Mouse (Mus musculus): Measurements from ENCODE around the gene Spata32. TPM values are rescaled to one million over a fixed set of nuclear protein-coding genes. Genes with fewer than 3 reads are reported as not detected.
"Not testable (repeated sequence)": the region's sequence is repeated elsewhere in the genome, so short reads cannot be mapped to it uniquely, and the experiment has no call there.

Gene Spata32
- total RNA-seq, 2 experiments from 2014 or later: not detected

DNA sequence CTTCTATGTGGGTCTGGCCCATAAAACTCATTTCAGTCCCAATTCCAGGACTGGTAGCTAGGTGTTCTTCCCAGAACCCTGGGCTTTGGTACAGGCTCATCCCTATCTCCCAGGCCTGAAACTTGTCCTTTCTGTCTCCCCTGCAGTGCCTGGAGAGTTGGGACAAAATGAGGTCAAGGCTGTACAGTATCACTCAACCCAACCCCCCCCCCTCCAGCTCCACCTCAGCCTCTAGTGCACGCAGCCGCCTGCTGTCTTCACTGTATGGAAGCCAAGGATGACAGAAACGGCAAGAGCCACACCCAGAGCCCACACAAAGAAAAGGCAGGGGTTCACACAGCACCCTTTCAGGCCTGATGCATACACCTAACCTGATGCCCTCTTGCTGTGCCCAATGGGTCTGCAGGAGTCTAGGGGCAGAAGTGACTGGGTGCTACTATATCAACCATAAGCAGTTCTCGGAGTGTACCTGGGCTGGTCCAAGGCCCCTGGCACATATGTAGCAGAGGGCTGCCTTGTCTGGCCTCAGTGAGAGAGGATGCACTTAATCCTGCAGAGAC, 28.6 kb upstream of the Spata32 start:
- intact Hi-C loops (cut with DNase I): no loop called here
- no peak for DNase-seq

DNA sequence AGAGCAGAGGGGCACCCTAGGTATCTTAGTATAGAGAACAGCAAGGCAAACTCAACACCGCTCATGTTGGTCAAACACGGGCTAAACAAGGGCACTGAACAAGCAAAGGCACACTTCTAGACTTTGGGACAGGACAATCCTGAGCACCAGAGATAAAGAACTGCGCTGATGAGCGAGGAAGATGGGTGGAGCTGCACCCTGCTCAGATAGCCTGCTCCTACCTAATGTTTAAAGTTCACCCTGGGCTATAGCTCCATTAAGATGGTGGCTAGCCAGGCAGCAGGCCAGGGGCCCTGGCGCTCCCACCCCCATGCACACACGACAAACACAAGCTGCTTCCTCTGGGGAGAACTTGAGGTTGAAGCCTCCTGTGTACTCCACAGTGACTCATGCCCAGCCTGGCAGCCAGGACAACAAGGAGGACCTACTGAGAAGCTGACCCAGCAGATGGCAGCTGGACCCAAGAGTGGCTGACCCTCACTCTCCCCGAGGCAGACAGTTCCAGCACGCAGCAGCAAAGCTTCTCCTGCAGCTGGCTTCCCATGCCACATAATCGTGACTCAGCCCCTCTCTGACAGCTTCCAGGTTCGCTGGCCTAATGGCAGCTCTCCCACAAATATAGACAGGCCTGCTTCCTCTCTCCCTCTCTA, 28.0 kb upstream of the Spata32 start:
- peak in 1 of 2 experiments; percentile 45 for DNase-seq
- intact Hi-C loops (cut with DNase I): no loop called here

DNA sequence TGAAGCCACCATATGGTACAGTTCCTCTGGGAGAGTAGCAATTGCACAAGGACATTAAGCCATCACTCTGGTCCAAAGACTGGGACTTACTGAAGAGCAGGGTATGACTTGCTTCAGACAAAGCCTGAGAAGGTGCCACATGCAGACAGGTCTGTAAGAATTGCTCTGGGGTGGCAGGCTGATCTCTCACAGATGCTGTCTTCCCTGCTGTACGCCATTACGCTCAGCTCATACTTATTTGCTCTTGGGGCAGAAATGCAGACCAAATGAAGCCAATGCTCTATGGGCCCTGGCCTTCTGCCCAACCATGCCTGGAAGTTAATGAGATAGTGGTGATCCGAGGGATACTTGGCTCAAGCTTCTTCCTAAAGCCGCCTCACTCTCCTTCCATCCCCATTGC, 26.6 kb upstream of the Spata32 start:
- intact Hi-C loops (cut with DNase I): no loop called here
- DNase-seq: no peak

DNA sequence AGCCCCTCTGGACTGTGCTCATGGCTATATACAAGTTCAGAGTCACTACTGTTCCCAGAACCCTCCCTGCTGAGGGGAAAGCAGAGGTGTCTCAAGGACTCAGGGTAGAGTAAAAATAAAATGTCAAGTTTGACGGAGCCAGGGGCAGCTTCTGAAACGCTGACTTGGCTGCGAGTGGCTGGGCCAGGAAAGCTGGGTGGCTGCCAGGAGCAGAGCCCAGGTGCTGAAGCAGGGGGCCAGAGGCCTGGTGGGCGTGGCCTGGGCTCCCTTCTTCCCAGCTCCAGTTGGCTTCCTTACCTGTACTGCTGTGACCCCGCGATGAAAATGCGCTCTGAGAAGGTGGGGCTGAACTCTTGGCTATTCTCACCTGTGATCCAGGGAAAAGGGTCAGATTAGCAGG, 22.5 kb upstream of the Spata32 start:
- DNase-seq: peak in 1 of 2 experiments; percentile 40
- intact Hi-C loops (cut with DNase I): no loop called here

DNA sequence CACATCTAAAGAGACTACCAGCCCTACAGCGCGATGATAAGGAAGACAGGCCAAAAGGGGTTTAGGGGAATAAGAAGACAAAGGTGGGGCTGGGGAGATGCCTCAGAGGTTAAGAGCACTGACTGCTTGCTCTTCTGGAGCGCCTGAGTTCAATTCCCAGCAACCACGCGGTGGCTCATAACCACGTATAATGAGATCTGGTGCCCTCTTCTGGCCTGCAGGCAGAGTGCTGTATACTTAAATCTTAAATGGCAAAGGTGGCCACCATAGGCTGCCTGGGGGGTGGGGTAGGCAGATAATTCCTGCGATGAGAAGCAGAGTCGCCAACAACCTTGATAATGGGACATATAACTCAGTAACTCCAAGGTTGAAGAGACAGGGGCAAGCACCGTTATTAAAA, 19.5 kb upstream of the Spata32 start:
- DNase-seq: no peak
- intact Hi-C loops (cut with DNase I): no loop called here

DNA sequence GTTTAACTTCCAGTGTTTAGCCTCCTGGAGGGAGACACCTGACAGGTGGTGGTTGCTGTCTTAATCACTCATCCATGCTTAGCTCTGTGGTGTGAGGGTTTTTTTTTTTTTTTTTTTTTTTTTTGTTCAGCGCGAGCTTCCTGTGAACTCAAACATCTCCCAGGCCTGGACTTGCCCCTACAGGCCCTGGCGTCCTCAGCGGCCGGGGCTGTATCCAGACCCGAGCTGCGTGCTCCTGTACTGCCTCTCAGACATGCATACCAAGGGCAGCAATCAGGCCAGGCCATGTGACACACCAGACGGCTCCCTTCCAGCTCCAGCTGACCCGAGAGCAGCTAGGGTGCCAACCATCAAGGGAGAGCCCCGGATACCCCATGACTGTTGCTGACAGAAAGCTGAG, 18.7 kb upstream of the Spata32 start:
- peak in 1 of 2 experiments; percentile 20 for DNase-seq
- intact Hi-C loops (cut with DNase I): no loop called here

DNA sequence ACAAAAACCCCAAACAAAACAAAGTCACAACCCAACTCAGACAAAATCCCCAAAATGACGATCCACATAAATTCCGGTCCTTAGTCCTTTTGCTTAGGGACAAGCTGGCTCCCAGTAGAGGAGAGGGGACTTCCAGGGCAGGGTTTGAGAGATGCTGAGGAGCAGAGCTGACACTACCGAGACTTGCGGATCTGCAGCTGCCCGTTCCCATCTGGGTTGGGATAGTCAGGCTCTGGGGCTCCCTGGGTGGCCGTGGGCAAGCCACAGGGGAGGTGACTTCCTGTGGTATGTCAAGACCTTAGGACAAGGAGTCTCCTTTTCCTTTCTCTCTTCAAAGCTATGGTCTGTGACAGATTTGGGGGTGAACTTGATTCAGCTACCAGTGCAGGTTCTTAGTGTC, 18.2 kb upstream of the Spata32 start:
- intact Hi-C loops (cut with DNase I): no loop called here
- DNase-seq: peak in 1 of 2 experiments; percentile 13

DNA sequence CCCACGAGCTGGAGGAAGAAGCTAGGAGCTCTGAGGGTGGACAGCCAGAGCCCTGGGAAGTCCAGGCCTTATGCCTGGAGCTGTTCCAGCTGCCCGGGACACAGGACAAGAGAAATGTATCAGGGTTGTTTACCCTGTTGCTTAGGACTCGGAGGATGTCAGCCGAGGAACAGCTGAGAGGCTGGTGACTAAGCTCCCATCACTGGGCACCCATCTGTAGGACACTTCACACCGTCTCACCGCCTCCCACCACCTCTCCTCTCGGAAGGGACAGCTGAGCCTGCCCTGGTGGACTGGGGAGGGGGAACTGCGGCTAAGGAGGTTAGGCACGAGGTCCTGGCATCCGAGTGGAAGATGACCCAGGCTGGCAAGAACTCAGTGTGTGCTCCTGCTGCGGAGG, 17.5 kb upstream of the Spata32 start:
- DNase-seq: peak; percentile 56 to 61
- intact Hi-C loops (cut with DNase I): no loop called here

DNA sequence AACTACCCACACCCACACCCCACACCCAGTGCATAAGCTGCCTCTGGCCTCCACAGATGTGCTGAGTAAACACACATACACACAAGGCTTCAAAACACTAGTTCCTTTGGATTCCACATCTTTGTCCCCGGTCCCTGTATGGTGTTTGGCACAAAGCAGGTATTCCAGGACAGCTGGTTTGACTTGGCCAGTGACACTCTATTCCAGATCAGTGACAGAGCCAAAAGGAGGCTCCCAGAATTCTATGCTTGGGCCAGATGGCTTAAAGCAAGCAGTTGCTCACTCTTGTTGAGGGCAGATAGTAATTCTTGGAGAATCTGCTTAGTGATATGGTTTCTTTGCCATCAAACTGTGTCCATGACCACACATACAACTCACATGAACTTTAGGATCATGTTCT, 16.2 kb upstream of the Spata32 start:
- intact Hi-C loops (cut with DNase I): loop anchor here (5.0 kb wide), 1 partner anchor 62 kb away; the partner anchor contains the start of gene Fmnl1
- peak in 1 of 2 experiments; percentile 11 for DNase-seq

DNA sequence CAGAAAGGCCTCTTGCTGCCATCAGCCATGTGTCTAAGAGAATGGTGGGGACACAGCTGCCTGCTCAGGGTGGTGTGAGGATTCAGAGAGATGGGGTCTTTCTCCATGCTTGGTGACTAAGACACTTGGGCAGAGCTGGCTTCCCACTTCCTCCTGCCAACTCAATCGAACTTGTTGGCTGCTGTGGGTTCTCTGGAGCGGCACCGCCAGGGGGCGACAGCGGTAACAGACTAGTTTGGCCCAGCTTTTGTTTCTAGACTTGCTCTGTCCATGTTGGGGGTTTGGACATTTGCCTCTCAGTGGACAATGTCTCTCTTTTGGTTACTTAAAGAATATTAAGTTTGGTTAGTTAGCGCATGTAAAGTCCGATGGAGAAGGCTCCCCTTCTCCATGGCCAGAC, 14.7 kb upstream of the Spata32 start:
- DNase-seq: peak; percentile 79 to 84
- intact Hi-C loops (cut with DNase I): loop anchor here (1.0 to 5.0 kb wide), 3 partner anchors 36 to 93 kb away; partner anchors contain the start of gene Fmnl1

DNA sequence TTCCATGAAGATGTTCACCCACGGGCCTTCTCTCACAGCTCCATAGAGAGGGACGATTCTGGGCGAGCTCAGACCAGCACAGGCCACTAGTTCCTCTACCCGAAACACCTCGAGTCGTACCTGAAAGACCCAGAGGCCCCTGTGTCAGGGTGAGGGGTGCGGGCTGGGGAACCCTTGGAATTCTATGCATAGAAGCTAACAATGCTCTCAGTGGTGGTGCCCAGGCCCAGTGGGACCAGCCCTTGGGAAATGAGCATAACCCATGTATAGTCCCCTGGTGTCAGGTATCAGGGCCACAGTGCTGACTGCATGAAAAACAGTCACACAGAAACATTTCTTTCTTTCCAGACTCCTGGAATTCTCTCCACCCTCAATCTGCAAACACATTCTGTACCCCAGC, 13.1 kb upstream of the Spata32 start:
- DNase-seq: no peak
- intact Hi-C loops (cut with DNase I): loop anchor here (5.0 kb wide), 1 partner anchor 59 kb away; the partner anchor contains the start of gene Fmnl1

DNA sequence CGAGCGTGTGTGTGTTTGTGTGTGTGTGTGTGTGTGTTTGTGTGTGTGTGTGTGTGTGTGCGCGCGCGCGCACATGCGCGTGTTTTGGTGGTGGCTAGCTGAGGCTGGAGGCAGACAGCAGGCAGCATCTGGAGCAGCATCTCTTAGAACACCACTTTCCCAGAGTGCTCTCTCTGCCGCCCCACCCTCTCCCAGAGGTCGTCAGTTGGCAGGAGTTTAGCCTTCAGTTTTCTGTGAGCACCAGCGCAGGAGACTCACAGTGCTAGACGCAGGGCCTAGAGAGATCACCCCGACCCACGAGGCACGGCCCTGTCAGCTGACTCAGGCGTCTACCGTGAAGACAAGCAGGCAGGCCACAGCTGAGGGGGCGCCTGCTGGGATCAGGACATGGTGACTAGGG, 12.4 kb upstream of the Spata32 start:
- DNase-seq: peak; percentile 59 to 60
- intact Hi-C loops (cut with DNase I): loop anchor here (5.0 kb wide), 1 partner anchor 58 kb away; the partner anchor contains the start of gene Fmnl1

DNA sequence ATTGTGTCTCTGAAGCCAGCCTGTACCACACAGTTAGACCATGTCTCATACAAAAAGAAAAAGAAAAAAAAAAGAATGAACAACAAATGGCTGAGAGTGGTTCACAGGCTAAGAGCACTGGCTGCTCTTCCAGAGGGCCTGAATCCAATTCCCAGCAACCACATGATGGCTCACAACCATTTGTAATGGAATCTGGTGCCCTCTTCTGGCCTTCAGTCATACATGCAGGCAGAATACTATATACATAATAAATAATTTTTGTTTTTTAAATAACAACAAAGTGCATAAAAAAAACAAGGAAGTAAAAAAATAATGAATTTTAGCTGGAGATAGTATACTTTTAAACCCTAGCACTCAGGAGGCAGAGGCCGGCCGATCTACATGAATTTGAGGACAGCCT, 11.4 kb upstream of the Spata32 start:
- intact Hi-C loops (cut with DNase I): loop anchor here (5.0 kb wide), 1 partner anchor 57 kb away; the partner anchor contains the start of gene Fmnl1

DNA sequence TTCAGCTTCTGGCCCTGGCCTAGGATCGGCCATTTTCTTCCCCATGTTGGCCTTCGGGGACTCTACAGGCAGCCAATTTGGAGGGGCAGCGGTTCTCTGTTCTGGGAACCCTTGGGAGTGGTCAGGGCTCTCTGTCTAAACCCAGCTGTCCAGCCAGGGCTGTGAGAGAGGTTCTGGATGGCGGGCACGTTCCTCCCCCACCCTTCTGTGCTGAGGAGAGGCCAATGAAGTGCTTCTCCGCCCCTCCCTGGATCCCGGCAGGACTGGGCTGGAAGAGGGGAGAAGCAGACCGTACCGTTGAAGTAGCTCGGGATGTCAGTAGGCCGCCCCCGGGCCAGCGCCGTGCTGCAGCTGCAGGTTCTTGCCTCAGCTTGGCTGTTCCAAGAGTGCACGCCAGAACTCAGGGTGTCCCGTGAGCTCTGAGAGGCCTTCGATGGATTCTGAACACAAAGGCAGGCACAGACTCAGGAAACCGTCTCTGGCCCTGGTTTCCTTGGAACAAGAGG, 5.8 kb upstream of the Spata32 start:
- intact Hi-C loops (cut with DNase I): no loop called here
- DNase-seq: peak; percentile 50 to 57

More for the DNA sequence above, 11.4 kb upstream of the Spata32 start:
- DNase-seq: no peak

DNA sequence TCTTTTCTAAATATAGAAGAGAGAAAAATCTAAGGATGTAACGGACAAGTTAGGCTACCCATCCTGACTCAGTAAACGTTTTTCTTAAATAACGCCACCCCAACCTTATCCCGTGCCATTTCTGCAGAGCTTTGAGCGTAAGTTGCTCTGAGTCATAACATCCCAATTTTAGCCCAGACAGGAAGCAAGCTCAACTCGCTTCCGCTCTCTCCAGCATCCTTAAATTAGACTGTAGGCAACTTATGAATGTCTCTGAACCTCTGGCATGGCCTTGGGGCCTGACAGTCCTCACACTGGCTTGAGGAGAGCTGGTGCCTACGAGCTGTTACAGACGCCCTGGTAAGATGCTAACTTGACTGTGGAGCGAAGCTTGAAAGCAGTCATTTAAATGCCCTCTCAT, 5.2 kb upstream of the Spata32 start:
- DNase-seq: no peak
- intact Hi-C loops (cut with DNase I): no loop called here

DNA sequence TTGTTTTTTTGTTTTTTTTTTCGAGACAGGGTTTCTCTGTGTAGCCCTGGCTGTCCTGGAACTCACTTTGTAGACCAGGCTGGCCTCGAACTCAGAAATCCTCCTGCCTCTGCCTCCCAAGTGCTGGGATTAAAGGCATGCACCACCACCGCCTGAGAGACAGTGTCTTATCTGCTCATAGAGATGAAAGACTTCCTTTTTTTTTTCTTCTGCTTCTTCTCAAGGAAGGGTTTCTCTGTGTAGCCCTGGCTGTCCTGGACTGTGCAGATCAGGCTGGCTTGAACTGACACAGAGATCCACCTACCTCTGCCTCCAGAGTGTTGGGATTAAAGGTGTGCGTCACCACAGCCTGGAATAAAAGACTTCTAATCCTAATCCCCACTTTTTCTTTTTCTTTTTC, 4.5 kb upstream of the Spata32 start:
- DNase-seq; intact Hi-C loops (cut with DNase I): not testable (repeated sequence)

DNA sequence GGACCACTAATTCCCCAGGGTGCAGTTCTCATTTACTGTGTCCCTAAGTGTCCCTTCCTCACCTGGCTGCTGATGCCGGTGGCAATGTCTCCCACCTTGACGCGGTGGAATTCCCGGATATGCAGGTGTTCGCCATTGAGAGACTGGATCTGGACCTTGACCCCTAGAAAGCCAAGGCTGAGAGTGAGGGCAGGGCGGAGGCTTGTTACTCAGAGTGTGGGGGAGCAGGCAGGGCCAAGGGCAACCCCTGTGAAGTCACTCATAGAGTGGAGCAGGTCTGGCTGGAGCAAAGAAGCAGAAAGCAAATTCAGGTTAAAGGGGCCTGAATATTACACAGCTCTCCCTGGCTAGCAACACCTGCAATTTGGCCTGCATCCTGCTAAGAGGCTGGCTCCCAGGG, 3.2 kb upstream of the Spata32 start:
- DNase-seq: no peak
- intact Hi-C loops (cut with DNase I): no loop called here

DNA sequence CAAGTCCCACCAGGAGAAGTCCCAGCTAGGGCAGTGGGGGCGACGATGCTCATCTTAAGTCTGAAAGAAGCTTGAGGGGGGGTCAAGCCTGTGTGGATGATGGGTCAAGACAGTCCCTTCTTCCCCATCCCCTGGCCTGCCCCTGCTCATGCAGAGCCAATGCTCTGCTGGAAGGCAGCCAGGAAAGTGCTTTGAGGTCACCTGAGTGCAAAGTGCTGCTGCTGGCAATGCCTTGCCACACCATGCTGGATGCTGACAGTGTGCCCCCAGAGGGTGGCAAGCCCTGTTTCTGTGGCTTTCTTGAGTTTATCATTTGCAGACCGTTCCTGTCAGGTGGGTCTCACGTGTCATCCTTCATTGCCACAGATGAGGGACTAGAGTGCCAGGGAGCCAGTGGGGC, 1.8 kb upstream of the Spata32 start:
- no peak for DNase-seq
- intact Hi-C loops (cut with DNase I): no loop called here

DNA sequence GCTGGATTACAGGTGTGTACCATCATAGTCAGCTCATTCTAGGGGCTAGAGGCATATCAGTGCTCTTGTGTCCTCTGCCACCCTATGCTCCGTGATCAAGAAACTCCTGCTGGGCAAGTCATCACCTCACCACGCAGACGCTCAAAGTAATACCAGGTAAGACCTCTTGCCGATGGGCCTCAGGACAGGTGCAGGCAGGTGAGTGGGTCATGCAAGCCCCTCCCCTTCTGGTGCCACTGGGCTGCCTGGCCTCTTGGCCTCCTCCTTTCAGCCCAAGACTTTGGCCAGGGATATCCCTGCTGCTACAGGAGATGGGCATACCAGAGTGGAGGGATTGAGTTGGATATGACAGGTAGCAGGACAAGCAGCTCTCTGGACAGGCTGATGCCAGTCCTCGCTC, 1.0 kb upstream of the Spata32 start:
- no peak for DNase-seq
- intact Hi-C loops (cut with DNase I): no loop called here

DNA sequence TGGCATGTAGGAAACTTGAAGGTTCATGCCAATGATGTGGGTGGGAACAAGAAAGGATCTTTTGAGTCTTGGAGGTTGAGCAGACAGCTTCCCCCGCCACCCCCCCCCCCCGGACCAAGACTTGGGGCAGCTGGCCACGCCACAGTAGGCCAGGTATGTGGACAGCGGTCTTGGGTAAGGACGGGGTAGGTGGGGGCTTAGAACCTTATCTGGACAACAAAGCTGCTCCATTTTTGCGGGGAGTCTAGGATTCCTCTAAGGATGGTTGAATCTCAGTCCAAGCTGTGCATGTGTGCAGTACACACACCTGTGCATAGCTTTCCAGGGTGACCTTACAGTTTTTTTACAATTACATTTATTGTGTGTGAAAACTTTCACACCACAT, 277 bp upstream of the Spata32 start:
- no peak for DNase-seq
- intact Hi-C loops (cut with DNase I): no loop called here

DNA sequence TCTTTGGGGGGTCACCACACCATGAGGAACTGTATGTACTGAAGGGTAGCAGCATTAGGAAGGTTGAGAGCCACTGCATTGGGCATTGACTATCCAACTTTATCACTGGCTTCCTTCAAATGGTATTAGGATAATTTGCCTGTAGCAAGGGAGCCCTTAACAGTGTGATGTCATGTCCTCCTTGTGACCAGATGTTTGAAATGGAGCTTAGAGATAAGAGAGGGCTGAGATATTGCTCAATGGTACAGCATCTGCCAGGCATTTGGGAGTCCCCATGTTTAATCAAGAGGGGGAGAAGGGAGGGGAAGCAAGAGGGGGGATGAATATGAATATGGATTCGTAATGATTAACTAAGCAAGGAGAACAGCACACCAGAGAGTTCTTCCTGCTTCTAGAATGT, 2.9 kb downstream of the Spata32 start:
- intact Hi-C loops (cut with DNase I): no loop called here
- no peak for DNase-seq

DNA sequence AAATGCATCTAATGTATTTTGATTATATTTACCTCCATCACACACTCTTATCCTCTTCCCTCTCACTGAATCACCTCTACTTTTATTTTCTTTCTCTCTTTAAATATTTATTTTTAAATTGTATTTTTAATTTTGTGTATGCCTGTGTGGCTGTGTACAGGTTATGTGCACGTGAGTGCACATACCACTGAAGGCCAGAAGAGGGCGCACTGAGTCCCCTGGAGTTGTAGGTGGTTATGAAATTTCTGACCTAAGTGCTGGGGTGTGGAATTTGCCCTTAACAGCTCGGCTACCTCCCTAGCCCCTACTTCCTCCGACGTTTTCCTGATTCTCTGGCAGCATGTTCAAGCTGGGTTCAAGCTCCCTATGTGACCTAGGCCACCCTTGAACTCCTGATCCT, 4.5 kb downstream of the Spata32 start:
- DNase-seq: no peak
- intact Hi-C loops (cut with DNase I): no loop called here
